Mouse (Mus musculus): Measurements from ENCODE around the gene Hspb6. TPM values are rescaled to one million over a fixed set of nuclear protein-coding genes. Genes with fewer than 3 reads are reported as not detected.

Hspb6 gene
- polyA plus RNA-seq, 1 experiment, result 50.4 TPM

- Histone ChIP-seq H3K4me3 (ENCODE audit: insufficient read depth, low read depth, low read length) (no peak overlapping the region), H3K27me3 (replicated peaks; ENCODE audit: control insufficient read depth, insufficient read depth, low read length) (no peaks in the 10 kb centered on the region), H3K27ac (ENCODE audit: insufficient read depth, low read depth, low read length) (no peak overlapping the region), H3K4me1 (ENCODE audit: control insufficient read depth, insufficient read depth, low read length) (peaks cover 4% of the 10 kb centered on the region; the same call in 1 of the 2 replicates), H3K36me3 (ENCODE audit: control insufficient read depth, insufficient read depth, low read length) (no peaks in the 10 kb centered on the region)
- WGBS, result 63% methylated on average over 5 of the region's 5 CpGs
- no peak for DNase-seq
- TF ChIP-seq CTCF (conservative IDR thresholded peaks at IDR 0.05; ENCODE audit: insufficient read depth, insufficient read length, low read depth, low read length), result no peak
- no peak for TF ChIP-seq POLR2A (IDR thresholded peaks at IDR 0.05; ENCODE audit: low read depth, low read length)
Measured at GRCm38 (mm10) chr7:30592772-30593423, 40.9 kb downstream of the Hspb6 start.

- Histone ChIP-seq H3K36me3 (ENCODE audit: control insufficient read depth, insufficient read depth, low read length) (no peaks in the 10 kb centered on the region), H3K27ac (ENCODE audit: insufficient read depth, low read depth, low read length) (no peak overlapping the region), H3K27me3 (replicated peaks; ENCODE audit: control insufficient read depth, insufficient read depth, low read length) (no peaks in the 10 kb centered on the region; the same call in 1 of the 2 replicates), H3K4me3 (ENCODE audit: insufficient read depth, low read depth, low read length) (no peak overlapping the region), H3K4me1 (ENCODE audit: control insufficient read depth, insufficient read depth, low read length) (peaks cover 4% of the 10 kb centered on the region; the same call in 1 of the 2 replicates)
- TF ChIP-seq CTCF (conservative IDR thresholded peaks at IDR 0.05; ENCODE audit: insufficient read depth, insufficient read length, low read depth, low read length) (no peak), POLR2A (IDR thresholded peaks at IDR 0.05; ENCODE audit: low read depth, low read length) (no peak)
- no peak for DNase-seq
- WGBS, result 77% methylated on average over 10 of the region's 10 CpGs
Measured at GRCm38 (mm10) chr7:30593579-30594509, 41.9 kb downstream of the Hspb6 start.

- no peaks in the 10 kb centered on the region; the same call in 1 of the 2 replicates for H3K27me3 ChIP-seq (replicated peaks; ENCODE audit: control insufficient read depth, insufficient read depth, low read length)
- WGBS, result 63% methylated on average over 4 of the region's 4 CpGs
- H3K36me3 ChIP-seq (ENCODE audit: control insufficient read depth, insufficient read depth, low read length), result no peaks in the 10 kb centered on the region
- no peak for TF ChIP-seq CTCF (conservative IDR thresholded peaks at IDR 0.05; ENCODE audit: insufficient read depth, insufficient read length, low read depth, low read length)
- no peak for TF ChIP-seq POLR2A (IDR thresholded peaks at IDR 0.05; ENCODE audit: low read depth, low read length)
- H3K4me1 ChIP-seq (ENCODE audit: control insufficient read depth, insufficient read depth, low read length), result peaks cover 4% of the 10 kb centered on the region; the same call in 1 of the 2 replicates
- no peak overlapping the region for H3K4me3 ChIP-seq (ENCODE audit: insufficient read depth, low read depth, low read length)
- no peak for DNase-seq
- H3K27ac ChIP-seq (ENCODE audit: insufficient read depth, low read depth, low read length), result no peak overlapping the region
Measured at GRCm38 (mm10) chr7:30594510-30595024, 42.6 kb downstream of the Hspb6 start.

GRCm38 (mm10) chr7:30596093-30596492, 44.1 kb downstream of the Hspb6 start:
- Histone ChIP-seq H3K27me3 (replicated peaks; ENCODE audit: control insufficient read depth, insufficient read depth, low read length) (no peaks in the 10 kb centered on the region; the same call in 1 of the 2 replicates), H3K36me3 (ENCODE audit: control insufficient read depth, insufficient read depth, low read length) (no peaks in the 10 kb centered on the region), H3K27ac (ENCODE audit: insufficient read depth, low read depth, low read length) (no peak overlapping the region), H3K4me3 (ENCODE audit: insufficient read depth, low read depth, low read length) (no peak overlapping the region), H3K4me1 (ENCODE audit: control insufficient read depth, insufficient read depth, low read length) (no peaks in the 10 kb centered on the region; the same call in 1 of the 2 replicates)
- no peak for DNase-seq
- WGBS, result 81% methylated on average over 5 of the region's 5 CpGs
- TF ChIP-seq CTCF (conservative IDR thresholded peaks at IDR 0.05; ENCODE audit: insufficient read depth, insufficient read length, low read depth, low read length), result no peak
- TF ChIP-seq POLR2A (IDR thresholded peaks at IDR 0.05; ENCODE audit: low read depth, low read length), result no peak

GRCm38 (mm10) chr7:30596811-30597210, 44.8 kb downstream of the Hspb6 start:
- DNase-seq, result no peak
- TF ChIP-seq POLR2A (IDR thresholded peaks at IDR 0.05; ENCODE audit: low read depth, low read length), result no peak
- TF ChIP-seq CTCF (conservative IDR thresholded peaks at IDR 0.05; ENCODE audit: insufficient read depth, insufficient read length, low read depth, low read length), result no peak
- no peak overlapping the region for H3K4me3 ChIP-seq (ENCODE audit: insufficient read depth, low read depth, low read length)
- WGBS, result 83% methylated on average over 5 of the region's 5 CpGs
- no peaks in the 10 kb centered on the region for H3K36me3 ChIP-seq (ENCODE audit: control insufficient read depth, insufficient read depth, low read length)
- H3K27me3 ChIP-seq (replicated peaks; ENCODE audit: control insufficient read depth, insufficient read depth, low read length), result no peaks in the 10 kb centered on the region; the same call in 1 of the 2 replicates
- no peak overlapping the region for H3K27ac ChIP-seq (ENCODE audit: insufficient read depth, low read depth, low read length)
- no peaks in the 10 kb centered on the region; the same call in 1 of the 2 replicates for H3K4me1 ChIP-seq (ENCODE audit: control insufficient read depth, insufficient read depth, low read length)

GRCm38 (mm10) chr7:30598786-30599185, 46.8 kb downstream of the Hspb6 start, which contains the start of gene Zbtb32:
Zbtb32 (minus strand) TSS chr7:30598909.
- peaks cover 8% of the 10 kb centered on the region for H3K4me1 ChIP-seq (ENCODE audit: control insufficient read depth, insufficient read depth, low read length)
- H3K27ac ChIP-seq (ENCODE audit: insufficient read depth, low read depth, low read length), result peak within 1 kb of the TSS; percentile 28
- H3K4me3 ChIP-seq (ENCODE audit: insufficient read depth, low read depth, low read length), result no peak within 1 kb of the TSS
- H3K36me3 ChIP-seq (ENCODE audit: control insufficient read depth, insufficient read depth, low read length), result no peaks in the 10 kb centered on the region
- TF ChIP-seq CTCF (conservative IDR thresholded peaks at IDR 0.05; ENCODE audit: insufficient read depth, insufficient read length, low read depth, low read length) (no peak), POLR2A (IDR thresholded peaks at IDR 0.05; ENCODE audit: low read depth, low read length) (no peak)
- WGBS, result 92% methylated on average over 12 of the region's 12 CpGs
- no peaks in the 10 kb centered on the region; the same call in 1 of the 2 replicates for H3K27me3 ChIP-seq (replicated peaks; ENCODE audit: control insufficient read depth, insufficient read depth, low read length)
- no peak for DNase-seq
